Mouse (Mus musculus): Measurements from ENCODE around the gene Eno2.
A peak's percentile ranks its signal among the peaks of the same experiment; 100 is the strongest.
"Not testable (repeated sequence)": the region's sequence is repeated elsewhere in the genome, so short reads cannot be mapped to it uniquely, and the experiment has no call there.

The Eno2 gene

DNA sequence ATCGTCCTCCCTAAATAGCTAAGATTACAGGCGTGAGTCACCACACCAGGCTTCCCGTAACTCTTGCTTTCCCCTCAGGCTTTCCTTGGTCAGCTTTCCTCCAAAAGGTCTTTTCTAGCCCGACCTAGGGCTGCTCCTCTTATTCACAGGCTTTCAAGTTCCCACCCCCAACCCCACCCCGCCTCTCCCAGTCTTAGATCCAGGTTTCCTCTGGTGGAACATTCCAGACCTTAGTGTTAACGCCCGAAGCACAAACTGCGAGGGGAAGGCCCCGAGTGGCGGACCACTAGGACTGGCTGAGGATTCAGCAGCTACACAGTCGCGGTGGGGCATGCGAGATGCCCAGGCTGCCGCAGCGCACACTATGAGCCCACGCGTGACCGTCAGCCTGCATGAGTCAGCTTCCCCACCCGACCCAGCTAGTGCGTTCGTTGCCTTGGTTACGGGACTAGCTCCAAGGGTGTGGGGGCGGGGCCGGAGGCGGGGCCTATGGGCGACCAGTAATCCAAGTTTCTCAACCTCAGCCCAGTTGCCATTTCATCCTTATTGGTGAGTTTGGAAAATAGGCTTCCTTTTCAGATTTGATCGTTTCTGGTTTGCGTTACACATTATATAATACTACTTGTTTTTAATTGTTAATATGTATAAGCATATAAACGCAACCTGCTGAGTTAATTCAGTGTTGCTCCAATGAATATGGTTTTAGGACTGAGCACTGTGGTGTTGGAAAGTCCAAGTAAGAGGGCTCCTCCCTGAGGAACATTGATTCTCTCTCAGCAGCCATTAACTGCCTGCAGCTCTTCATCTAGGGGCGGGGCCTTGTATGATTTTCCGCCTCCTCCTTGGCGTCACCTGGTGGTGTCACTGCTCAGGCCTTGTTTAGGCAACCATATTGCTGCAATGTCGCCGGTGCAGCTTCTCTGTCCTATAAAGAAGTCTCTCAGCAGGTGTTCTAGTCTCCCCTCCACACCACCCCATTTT, 36.2 kb upstream of the Eno2 start:
- DNase-seq (ENCODE audit: extremely low spot score) = peak; percentile 91

DNA sequence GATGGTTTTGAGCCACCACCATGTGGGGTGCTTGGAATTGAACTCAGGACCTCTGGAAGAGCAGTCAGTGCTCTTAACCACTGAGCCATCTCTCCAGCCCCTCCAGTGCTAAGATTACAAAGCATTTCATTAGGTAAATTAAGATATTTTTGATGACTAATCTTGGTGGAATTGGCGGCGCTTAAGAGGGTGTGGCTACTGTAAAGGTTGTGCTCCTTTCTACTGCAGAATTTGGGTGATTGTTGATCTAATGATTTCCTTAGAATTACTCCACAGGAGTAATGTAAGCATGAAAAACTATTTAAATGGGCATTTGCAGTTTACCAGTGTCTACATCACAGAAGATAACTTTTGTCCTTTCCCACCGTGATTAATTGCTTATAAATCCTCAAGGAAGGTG, 34.9 kb upstream of the Eno2 start:
- no peak for DNase-seq (ENCODE audit: extremely low spot score)

DNA sequence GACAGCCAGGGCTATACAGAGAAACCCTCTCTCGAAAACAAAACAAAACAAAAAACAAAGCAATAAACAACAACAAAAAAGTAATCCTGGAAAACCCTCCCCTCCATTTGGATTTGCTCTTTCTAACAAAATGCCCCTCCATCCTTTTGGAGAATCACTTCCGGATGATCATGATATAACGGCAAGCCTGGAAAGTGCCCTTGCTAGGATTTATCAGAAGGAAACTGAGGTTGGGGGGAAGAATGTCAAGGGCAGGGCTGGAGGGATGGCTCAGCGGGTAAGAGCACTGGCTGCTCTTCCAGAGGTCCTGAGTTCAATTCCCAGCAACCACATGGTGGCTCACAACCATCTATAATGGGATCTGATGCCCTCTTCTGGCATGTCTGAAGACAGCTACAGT, 34.2 kb upstream of the Eno2 start:
- DNase-seq (ENCODE audit: extremely low spot score) = not testable (repeated sequence)

DNA sequence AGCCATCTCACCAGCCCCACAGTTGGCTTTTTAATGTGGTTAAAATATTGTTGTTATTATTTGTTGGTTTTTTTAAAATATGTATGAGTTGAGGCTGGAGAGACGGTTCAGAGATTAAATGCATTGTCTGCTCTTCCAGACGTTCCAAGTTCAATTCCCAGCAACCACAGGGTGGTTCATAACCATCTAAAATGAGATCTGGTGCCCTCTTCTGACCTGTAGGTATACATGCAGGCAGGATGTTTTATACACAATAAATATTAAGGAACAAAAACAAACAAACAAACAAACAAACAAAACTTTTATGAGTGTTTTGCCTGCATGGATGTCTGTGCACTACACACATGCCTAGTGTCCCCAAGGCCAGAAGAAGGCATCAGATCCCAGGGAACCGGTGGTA, 33.6 kb upstream of the Eno2 start:
- no peak for DNase-seq (ENCODE audit: extremely low spot score)

DNA sequence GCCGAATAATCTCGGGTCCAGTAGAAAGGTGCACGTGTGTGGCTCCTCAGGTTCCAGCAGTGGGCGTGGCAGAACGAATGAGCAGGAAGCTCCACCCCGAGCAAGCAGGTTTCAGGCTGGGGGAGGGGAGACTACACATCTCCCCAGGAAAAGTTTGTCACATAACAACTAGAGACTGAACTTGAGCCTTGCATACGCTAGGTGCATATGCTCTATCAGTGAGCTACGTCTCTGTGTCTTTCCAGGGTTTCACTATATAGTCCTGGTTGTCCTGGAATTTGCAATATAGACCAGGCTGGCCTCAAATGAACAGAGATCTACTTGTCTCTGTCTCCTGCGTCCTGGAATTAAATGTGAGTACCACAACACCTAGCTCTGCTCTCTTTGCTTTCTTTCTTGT, 32.9 kb upstream of the Eno2 start:
- DNase-seq (ENCODE audit: extremely low spot score) = peak; percentile 61

DNA sequence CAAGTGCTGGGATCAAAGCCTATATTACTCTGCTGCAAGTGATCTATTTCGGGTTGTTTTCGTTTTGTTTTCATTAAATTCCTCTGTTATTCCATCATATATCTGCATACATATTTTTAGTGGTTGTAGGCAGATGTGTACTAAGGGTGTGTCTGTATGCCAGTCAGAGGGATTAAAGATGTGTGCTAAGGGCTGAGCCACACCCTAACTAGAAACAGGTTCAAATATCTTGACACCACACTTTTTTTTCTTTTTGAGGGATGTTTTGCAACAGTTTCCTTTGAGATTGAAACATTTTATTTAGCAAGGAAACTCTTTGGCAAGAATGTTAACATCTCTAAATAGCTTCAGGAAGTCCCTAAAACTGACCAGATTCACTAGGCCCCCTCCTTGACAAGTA, 26.7 kb upstream of the Eno2 start:
- no peak for DNase-seq (ENCODE audit: extremely low spot score)

DNA sequence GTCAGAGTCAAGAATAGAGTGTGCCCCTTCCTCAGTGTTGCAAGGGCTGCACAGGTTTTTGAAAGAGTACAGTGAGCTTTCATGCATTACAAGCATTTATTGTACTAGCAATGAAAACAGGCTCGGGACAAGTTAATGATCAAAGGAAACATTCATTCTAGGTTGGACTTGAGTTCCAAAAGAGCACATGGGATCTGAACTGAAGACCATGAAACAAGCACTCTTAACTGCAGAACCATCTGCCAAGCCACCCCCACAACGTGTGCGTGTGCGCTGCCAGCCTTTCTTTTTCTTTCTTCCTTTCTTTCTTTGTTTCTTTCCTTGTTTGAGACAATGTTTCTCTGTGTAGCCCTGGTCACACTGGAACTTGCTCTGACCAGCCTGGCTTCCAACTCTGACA, 26.3 kb upstream of the Eno2 start:
- no peak for DNase-seq (ENCODE audit: extremely low spot score)

DNA sequence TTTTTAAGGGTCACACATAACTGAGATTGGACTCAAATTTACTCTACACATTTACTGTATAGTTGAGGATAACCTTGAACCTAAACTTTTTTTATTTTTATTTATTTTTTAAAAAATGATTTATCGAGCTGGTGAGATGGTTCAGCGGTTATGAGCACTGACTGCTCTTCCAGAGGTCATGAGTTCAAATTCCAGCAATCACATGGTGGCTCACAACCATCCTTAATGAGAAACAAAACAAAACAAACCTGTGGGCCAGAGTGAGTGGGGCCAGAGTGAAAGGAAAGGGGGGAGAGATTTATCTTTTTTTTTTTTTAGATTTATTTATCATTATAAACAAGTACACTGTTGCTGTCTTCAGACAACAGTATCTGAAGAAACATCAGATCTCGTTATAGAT, 22.4 kb upstream of the Eno2 start:
- DNase-seq (ENCODE audit: extremely low spot score) = no peak

DNA sequence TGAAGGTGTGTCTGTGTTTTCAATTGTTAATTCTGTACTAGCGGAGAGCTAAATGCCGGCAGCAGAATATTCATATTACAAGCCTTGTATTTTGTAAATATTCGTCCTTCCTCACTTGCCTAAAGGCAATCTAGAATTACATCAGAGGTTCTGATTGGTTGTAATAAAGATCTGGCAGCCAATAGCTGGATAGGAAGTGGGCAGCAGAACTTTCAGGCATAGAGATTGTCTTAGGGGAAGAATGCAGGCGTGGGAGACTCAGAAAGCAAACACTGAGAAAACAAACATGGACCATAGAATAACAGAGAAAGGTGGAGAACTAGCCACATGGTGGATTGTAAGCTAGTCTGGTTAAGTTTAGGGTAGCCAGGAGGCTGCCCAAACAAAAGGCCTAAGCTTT, 20.6 kb upstream of the Eno2 start:
- no peak for DNase-seq (ENCODE audit: extremely low spot score)

DNA sequence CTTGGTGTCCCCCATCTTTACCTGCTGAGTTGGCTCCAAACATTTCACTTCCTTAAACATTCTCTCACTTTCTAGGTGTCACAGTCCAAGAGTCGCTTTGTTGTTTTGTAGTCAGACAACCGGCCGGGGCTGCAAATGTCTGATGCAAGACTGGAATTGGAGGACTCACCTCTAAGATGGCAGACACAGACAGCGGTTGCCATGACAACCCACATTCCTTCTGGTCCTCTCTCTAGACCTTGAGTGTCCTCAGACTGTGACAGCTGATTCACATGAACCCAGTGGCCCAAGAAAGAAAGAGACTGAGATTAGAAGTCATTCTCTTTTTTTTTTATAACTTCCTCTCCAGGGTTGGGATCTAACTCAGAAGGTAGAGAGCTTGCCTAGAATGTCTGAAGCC, 20.0 kb upstream of the Eno2 start:
- DNase-seq (ENCODE audit: extremely low spot score) = no peak

DNA sequence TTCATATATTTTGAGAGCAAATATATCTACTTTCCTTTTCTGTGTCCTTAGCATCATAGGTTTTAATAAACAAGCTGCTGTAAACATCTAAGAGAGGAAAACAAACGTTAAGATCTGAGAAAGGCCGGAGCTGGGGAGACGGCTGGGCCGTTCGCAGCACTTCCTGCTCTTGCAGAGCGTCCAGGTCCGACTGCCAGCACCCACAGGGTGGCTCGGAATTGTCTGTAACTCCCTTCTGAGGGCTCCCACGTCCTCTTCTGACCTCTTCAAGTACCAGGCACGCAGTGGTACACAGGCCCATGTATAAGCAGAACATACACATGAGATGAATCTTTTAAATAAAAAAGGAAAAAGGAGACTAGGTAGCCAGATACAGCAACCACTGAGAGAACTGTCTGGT, 18.2 kb upstream of the Eno2 start:
- no peak for DNase-seq (ENCODE audit: extremely low spot score)

DNA sequence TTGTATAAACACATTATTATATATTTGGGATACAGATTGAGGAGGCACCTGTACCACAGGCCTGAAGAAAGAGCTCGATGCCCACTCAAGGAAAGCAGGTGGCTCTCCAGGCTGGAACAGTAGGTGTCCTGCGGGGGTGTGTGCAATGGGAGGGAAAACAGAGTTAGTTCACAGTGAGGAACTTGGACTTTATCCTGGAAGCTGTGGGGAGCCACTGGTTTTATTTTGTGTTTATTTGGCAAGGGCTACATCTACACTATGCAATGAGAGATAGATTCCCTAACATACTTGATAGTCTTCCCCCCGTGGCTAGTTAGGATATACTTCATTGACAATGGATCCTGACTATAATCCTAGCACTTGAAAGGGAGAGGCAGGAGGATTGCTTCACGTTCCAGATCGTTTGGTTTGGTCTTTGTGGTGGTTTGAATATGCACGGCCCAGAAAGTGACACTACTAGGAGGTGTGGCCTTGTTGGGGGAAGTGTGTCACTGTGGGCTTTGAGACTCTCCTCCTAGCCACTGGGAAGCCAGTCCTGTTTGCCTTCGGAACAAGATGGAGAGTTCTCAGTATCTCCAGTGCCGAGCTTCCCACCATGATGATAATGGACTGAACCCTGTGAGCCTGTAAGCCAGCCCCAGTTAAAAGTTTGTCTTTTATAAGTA, 17.4 kb upstream of the Eno2 start:
- DNase-seq (ENCODE audit: extremely low spot score) = no peak

DNA sequence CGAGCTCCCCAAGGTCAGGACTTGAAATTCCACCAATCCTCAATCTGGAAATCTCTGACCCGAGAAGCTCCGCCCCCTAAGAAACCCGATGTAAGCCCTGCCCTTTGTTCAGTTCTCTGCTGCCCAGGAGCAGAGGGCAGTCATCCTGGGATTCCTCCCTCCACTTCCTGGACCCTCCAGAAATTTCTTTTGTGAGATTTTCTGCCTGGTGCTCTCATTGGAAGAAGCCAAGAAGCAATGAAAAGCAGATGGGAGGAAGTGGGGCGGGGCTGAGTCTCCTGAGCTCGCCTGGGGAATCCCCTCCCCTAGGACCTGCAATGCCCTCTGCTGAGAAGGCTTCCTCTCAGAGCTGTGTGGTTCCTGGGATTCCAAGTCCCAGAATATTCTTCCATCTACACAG, 13.0 kb upstream of the Eno2 start:
- DNase-seq (ENCODE audit: extremely low spot score) = peak; percentile 60

DNA sequence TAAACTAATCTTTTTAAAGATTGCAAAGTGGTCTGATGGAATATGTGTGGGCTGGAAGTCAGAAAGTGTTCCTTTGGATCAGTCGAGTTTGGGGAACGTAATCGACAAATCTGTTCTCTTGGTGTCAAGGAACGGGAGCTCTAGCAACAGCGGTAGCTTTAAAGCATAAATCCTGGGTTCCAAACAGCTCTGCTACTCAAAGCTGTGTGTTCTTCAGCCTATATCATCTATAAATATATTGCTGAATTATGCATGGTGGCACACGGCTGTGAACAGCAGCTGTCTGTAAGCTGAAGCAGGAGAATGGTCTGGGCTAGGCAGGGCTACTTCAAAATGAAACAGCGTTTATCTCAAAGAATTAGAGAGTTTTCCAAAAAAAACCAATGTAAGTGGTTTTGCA, 11.4 kb upstream of the Eno2 start:
- DNase-seq (ENCODE audit: extremely low spot score) = no peak

DNA sequence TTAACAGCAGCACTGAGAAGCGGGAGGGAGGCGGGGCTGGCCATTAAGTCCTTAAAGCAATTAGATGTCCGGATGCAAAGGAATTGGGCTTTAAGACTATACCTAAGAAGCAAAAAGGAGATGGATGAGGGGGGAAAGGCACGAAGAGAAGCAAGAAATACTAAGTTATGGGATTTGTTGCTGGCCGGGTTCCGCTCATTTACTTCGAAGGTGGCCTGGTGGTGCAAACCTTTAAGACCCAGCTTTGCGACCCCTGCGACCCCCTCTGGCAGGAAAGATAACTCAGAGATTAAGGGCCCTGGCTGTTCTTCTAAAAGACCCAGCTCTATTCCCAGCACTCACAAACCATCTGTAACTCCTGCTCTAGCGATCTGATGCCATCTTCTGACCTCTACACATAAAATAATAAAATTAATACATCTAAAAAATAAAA, 10.5 kb upstream of the Eno2 start:
- no peak for DNase-seq (ENCODE audit: extremely low spot score)

DNA sequence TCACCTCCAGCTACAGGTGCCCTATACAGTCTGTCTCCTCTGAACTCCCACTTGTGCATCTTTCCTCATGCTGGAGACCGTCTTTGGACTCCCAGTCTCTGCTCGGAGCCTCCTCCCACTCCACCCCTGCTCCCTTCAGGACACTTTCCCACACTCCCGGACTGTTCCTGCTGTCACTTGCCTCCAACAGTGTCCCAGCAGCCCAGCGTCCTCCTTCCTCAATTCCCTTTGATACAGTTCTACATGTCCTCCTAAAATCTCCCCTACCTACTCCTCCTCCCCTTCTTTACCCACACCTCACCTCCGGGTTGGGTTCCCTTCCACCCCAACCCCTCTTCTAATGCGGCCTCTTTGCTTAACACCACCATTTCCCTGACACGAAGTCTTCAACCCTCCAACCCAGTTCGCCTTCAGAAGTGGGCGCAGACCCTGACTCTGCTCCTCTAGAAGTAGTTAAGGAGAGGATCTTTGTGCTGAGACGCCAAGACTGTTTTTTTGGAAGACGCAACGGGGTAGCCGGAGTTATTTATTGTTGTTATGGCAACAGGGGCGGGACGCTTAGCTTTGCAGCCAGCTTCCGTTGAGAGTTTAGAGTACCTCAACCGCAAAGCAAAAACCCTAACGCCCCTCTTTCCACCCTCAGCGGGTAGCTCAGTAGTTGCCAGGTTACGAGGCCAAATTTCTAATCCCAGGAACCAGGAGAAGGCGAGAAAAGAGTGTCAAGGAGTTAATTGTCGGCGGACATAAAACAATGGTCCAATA, 9.9 kb upstream of the Eno2 start, which contains the start of gene Lrrc23:
Lrrc23 (minus strand) TSS at position 506 of the 762 bp plus-strand sequence.
- DNase-seq (ENCODE audit: extremely low spot score) = peak; percentile 81

DNA sequence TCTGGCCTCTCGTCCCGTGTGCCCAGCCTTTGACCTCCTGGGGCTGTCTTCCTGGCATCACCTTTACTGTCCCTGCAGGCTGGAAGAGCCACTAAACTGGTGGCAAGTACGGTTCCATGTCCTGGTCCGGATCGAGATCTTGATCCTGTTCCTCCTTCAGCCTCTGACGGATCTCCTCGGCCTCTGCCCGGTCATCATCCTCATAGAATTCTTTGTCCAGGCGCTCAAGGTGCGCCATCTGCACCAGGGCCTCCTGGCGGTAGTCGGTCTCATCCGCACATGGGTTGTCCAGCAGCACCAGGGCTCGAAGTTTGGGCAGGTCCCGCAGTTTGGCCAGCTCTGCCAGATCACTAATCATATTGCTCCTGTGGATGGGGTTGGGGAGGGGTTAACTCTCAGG, 1.0 kb upstream of the Eno2 start:
- DNase-seq (ENCODE audit: extremely low spot score) = no peak

DNA sequence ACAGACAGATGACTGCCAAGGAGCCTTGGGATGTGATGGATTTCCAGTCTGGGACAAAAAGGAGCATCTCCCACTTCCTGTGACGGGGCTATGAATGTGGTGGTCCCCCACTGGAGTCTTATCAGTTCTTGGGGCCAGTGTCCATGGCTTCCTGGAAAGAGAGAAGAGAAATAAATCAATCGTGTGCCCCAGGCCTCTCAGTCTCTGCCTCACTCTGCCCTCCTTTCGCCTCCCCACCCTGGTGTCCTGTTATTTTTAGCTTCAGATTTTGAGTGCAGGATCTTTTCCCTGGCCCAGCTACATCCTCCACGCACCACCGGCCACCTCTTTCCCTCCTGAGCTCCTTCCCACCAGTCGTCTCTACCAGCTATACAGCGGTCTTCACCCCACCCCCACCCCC, 540 bp upstream of the Eno2 start:
- no peak for DNase-seq (ENCODE audit: extremely low spot score)

DNA sequence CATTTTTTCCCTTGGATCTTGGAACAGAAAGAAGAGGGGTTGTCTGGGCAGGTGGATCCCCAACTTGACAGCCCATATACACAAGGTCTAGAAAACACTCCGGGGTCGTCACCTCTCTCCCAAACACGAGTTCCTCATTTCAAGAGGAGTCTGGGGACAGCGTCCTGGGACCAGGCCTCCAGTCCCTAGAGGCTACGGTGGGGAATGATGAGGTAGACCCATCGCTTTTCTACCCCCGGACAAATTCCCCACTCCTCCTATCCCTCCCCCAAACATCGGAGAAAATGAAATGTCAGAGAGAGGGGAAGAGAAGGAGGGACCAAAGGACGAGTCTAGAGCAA, 799 bp downstream of the Eno2 start:
- DNase-seq (ENCODE audit: extremely low spot score) = no peak

DNA sequence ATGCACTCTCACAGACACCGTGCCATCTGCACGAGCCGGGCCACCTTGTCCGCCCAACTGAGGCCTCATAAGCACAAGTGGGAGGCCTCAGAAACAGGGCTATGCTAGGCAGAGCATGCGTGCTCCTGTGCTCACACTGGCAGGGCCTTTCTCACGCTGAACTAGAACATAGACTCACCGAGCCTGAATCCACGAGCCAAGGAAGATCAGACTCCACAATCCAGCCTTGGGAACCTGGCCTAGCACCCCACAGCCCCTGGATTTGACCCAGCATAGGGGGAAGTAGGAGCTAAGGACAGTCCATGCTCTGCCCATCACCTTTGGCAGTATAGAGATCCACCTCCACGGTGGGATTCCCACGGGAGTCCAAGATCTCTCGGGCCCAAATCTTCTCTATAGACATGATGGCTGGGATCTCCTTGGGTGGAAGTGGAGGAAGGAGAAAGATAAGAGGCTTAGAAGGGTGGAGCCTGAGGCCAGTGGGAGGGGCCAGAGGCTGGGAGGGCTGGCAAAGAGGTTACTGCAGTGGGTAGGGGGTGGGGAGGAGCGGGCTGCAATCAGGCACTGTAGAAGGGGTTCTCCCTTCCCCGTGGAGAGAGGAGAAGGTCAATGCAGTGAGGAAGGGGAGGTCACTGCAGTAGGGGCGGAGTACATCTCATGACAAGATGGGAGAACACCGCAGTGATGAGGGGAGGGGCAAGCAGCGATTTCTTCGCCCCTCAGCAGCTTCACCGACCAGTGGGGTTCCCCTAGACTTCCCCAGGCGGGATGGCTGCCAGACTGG, 1.4 kb downstream of the Eno2 start:
- no peak for DNase-seq (ENCODE audit: extremely low spot score)

DNA sequence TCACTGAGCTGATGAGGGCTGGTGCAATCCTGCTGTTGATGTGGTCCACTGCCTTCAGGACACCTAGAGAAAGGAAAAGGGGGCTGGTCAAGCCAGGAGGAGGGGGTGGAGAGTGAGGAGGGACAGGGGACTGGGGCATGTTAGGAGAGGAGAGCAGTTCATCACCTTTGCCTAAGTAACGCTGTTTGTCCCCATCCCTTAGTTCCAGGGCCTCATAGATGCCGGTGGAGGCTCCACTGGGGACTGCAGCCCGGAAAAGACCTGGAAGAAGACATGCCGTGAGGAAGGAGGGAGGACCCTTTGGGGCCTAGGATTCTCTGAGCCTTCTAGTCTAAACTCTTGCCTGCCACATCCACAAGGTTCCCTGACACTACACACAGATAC, 1.9 kb downstream of the Eno2 start:
- no peak for DNase-seq (ENCODE audit: extremely low spot score)

DNA sequence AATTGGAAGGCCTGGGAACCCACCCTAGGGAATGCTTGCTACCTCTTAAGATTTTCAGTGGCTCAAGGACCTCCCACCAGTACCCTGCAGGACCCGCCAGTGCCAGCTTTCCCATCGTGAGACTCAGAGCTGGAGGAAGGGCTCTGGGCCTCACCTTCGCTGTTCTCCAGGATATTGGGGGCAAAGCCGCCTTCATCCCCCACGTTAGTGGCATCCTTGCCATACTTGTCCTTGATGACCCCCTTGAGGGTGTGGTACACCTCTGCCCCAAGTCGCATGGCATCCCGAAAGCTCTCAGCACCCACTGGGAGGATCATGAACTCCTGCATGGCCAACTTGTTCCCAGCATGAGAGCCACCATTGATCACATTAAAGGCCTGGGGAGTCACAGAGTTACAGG, 3.5 kb downstream of the Eno2 start:
- DNase-seq (ENCODE audit: extremely low spot score) = no peak

Measured in embryo, embryonic 9.5 days (tissue).